Mouse (Mus musculus): Measurements from ENCODE around the gene Foxr1.

- TF ChIP-seq GATA1 (IDR thresholded peaks at IDR 0.05; ENCODE audit: low read length) = no peak
- TF ChIP-seq TAL1 (IDR thresholded peaks at IDR 0.05; ENCODE audit: low read length) = no peak
Measured at GRCm38 (mm10) chr9:44468224-44468623, 27.3 kb upstream of the Foxr1 start.

Measured in erythroblast, embryonic 14.5 days (primary cell).